Mouse (Mus musculus) midbrain, embryonic 16.5 days (tissue): ENCODE results near the gene Ttll6. TPM values are rescaled to one million over a fixed set of nuclear protein-coding genes. Genes with fewer than 3 reads are reported as not detected.
"Not testable (repeated sequence)": the region's sequence is repeated elsewhere in the genome, so short reads cannot be mapped to it uniquely, and the experiment has no call there.

ENCODE experiments used
- ATAC-seq: fragments of 200-750 bp; cut with Nextera tagmentation; 2 replicates; pipeline ENCODE4 v1.8.0; 2017; ENCODE audit warnings: moderate TSS enrichment
- H3K27ac ChIP-seq: fragments of 300-500 bp; sonication (generic); 2 replicates; pipeline ENCODE4 v1.5.1; 2014; ENCODE audit warnings: mild to moderate bottlenecking, low read length, mixed read lengths
- H3K27me3 ChIP-seq: fragments of 300-500 bp; sonication (generic); 2 replicates; pipeline ENCODE4 v1.6.1; 2014; ENCODE audit warnings: low read depth, low read length, mixed read lengths; ENCODE audit not compliant: control insufficient read depth, insufficient read depth
- H3K36me3 ChIP-seq: fragments of 300-500 bp; sonication (generic); 2 replicates; pipeline ENCODE4 v1.6.1; 2014; ENCODE audit warnings: mild to moderate bottlenecking, low read length, moderate library complexity, mixed read lengths; ENCODE audit not compliant: control insufficient read depth, insufficient read depth
- H3K4me1 ChIP-seq: fragments of 300-500 bp; sonication (generic); 2 replicates; pipeline ENCODE4 v1.6.1; 2014; ENCODE audit warnings: mild to moderate bottlenecking, low read length, mixed read lengths; ENCODE audit not compliant: control insufficient read depth, insufficient read depth
- H3K4me2 ChIP-seq: fragments of 300-500 bp; sonication (generic); 2 replicates; pipeline ENCODE4 v1.6.1; 2014; ENCODE audit warnings: mild to moderate bottlenecking, low read length, mixed read lengths
- H3K4me3 ChIP-seq: fragments of 300-500 bp; sonication (generic); 2 replicates; pipeline ENCODE4 v1.5.1; 2014; ENCODE audit warnings: low read depth, mild to moderate bottlenecking, low read length, moderate library complexity, mixed read lengths
- H3K9ac ChIP-seq: fragments of 300-500 bp; sonication (generic); 2 replicates; pipeline ENCODE4 v1.6.1; 2014; ENCODE audit warnings: low read depth, low read length, mixed read lengths
- H3K9me3 ChIP-seq: fragments of 300-500 bp; sonication (generic); replicated peaks from 2 replicates; pipeline ENCODE4 v1.6.1; 2014; ENCODE audit warnings: mild to moderate bottlenecking, low read length, mixed read lengths; ENCODE audit not compliant: control insufficient read depth, poor library complexity, severe bottlenecking
- WGBS: fragments of 180-500 bp; shearing (Covaris S2); extraction: QIAGEN DNeasy Blood & Tissue Kit; methylation state at CpG from one replicate; pipeline ENCODE4 v1.1.7; 2014; 5-methylcytosine and 5-hydroxymethylcytosine counted together
- polyA plus RNA-seq: library from polyadenylated mRNA; unstranded; fragments of >200 nt; fragmentation: Nextera tagmentation; extraction: Ambion mirVana; gene quantifications from 2 replicates; pipeline ENCODE4 v1.2.1, GENCODE M21; 2015

Gene Ttll6
- 0.31 and 0.35 TPM in 2 replicates for polyA plus RNA-seq

DNA sequence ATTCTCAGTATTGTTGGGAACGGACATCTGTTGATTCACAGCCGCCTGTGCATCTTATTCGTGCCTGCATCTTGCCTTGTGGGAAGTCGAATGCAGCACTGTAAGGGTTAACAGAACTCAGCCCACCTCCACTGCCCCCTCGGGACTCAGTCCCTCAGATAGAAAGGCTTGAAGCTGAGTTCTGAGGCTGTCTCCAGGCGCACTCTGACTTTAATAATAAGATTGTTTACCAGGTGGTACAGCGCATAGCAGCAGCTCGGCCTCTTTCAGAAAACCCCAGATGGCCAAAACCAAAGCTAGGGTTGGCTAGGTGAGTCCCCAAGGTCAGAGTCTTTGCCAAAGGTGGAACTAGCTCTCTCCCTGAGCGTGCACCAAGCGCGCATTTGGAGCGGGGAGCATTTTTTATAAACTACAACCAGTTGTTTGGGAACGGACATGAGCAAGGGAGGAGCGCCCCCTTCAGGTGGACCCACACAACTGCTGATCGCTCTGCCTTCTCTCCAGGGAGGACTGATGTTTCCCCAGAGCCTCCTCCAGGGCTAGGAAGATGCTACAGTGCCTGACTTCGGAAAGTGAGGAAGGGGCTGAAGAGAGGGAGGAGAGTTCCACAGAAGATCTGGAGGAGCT lies at the start of gene Ttll6:
Gene Ttll6, plus strand, starts transcription at position 548 of the 627 bp plus-strand sequence.
- H3K27ac ChIP-seq = no peak within 1 kb of the TSS
- no peaks in the 10 kb centered on the region for H3K36me3 ChIP-seq
- H3K4me1 ChIP-seq = 0 out of 2 replicates have a peak, but pooled peaks cover 2% of the 10 kb centered on the region
- H3K9me3 ChIP-seq = no peaks in the 10 kb centered on the region
- no peak within 1 kb of the TSS for H3K9ac ChIP-seq
- WGBS = 14% methylated on average over 16 of the region's 16 CpGs
- H3K27me3 ChIP-seq = 0 out of 2 replicates have a peak, but pooled peaks cover 3% of the 10 kb centered on the region
- H3K4me2 ChIP-seq = peak within 1 kb of the TSS; percentile 10; the same call in 1 of the 2 replicates
- ATAC-seq = no peak
- H3K4me3 ChIP-seq = no peak within 1 kb of the TSS

DNA sequence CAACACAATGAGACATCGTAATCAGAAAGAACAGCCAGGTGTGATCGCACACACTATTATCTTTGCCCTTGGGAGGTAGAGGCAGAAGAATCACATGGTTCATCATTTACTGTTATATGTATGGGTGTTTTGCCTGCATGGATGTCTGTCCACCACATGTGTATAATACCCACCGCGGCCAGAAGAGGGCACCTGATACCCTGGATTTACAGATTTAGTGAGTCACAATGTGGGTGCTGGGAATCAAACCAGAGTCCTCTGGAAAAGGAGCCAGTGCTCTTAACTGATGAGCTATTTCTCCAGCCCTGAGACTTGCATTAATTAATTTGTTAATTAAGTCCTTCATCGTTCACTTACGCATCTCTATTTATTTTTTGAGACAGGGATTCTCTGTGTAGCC lies 45.6 kb upstream of the Ttll6 start:
- no peaks in the 10 kb centered on the region; the same call in 1 of the 2 replicates for H3K9me3 ChIP-seq
- no peak overlapping the region for H3K27ac ChIP-seq
- no peak for ATAC-seq
- H3K27me3 ChIP-seq = no peaks in the 10 kb centered on the region
- H3K4me3 ChIP-seq = no peak overlapping the region
- no peaks in the 10 kb centered on the region for H3K4me1 ChIP-seq
- H3K9ac ChIP-seq = no peak overlapping the region
- H3K4me2 ChIP-seq = no peak overlapping the region
- 93% methylated on average over 6 of the region's 6 CpGs for WGBS
- no peaks in the 10 kb centered on the region for H3K36me3 ChIP-seq

DNA sequence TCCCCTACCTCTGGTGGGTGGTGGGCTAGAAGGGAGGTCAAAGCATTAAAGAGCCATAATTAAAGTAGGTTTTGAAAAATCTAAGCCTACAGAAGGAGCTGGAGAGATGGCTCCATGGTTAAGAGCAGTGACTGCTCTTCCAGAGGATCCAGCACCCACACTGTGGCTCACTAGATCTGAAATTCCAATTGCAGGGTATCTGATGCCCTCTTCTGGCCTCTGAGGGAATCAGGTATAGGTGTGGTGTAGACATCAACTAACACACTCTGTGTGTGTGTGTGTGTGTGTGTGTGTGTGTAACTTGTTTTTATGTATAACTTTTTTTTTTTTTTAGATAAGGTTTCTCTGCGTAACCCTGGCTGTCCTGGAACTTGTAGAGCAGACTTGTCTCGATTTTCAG lies 42.5 kb upstream of the Ttll6 start:
- no peaks in the 10 kb centered on the region; the same call in 1 of the 2 replicates for H3K9me3 ChIP-seq
- H3K36me3 ChIP-seq = no peaks in the 10 kb centered on the region
- H3K4me3 ChIP-seq = no peak overlapping the region
- no peak for ATAC-seq
- H3K4me2 ChIP-seq = no peak overlapping the region
- H3K27me3 ChIP-seq = no peaks in the 10 kb centered on the region
- H3K9ac ChIP-seq = no peak overlapping the region
- H3K27ac ChIP-seq = no peak overlapping the region
- 75% methylated on average over 2 of the region's 2 CpGs for WGBS
- no peaks in the 10 kb centered on the region for H3K4me1 ChIP-seq

DNA sequence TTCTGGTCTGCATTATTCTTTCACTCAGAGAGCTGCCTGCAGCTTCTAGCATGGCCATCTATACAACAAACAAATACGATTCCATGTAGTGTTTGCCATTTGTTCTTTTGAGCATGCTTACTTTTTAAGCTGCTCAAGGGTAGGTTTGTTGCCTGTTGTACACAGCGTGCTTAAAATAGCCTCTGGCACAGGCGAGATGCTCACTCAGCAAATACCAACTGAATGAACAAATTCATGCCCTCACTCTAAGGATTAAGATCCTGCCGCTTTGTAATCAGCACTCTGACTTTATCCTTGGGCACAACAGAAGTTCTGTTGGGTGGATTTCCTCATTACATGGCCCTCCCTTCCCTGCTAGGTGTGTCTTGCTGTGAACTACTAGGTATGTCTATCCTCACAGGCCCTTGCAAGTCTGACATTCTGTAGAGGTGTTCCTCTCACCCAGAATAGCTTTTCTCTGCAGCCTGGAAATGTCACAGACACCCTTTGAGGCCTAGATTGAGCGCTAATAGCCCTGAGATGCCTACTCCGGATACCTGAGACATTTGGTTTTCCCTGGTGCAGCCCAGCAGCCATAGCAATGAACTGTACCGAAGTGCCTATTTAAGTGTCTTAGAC lies 40.8 kb upstream of the Ttll6 start:
- no peak overlapping the region for H3K27ac ChIP-seq
- H3K36me3 ChIP-seq = no peaks in the 10 kb centered on the region
- H3K9me3 ChIP-seq = no peaks in the 10 kb centered on the region; the same call in 1 of the 2 replicates
- 40% methylated on average over 7 of the region's 7 CpGs for WGBS
- H3K4me1 ChIP-seq = no peaks in the 10 kb centered on the region
- H3K9ac ChIP-seq = no peak overlapping the region
- H3K27me3 ChIP-seq = no peaks in the 10 kb centered on the region
- ATAC-seq = no peak
- no peak overlapping the region for H3K4me2 ChIP-seq
- no peak overlapping the region for H3K4me3 ChIP-seq

DNA sequence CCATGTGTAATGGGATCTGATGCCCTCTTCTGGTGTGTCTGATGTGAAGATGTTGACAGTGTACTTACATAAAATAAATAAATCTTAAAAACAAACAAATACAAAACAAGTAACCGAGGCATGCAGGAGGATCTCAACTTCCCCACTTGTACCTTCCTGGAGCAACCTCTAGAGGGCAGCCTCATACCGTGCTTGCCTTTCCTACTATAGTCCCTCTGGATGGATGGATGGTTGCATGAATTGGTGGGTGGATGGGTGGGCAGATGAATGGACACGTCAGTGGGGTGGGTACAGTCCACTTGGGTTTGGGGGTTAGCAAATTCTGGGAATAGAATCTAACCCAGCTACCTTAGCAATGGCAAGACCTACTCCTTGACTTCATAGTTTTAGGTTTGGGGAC lies 40.2 kb upstream of the Ttll6 start:
- H3K27ac ChIP-seq = no peak overlapping the region
- H3K36me3 ChIP-seq = no peaks in the 10 kb centered on the region
- H3K4me2 ChIP-seq = no peak overlapping the region
- no peak overlapping the region for H3K9ac ChIP-seq
- WGBS = 5% methylated on average over 3 of the region's 3 CpGs
- ATAC-seq = no peak
- no peaks in the 10 kb centered on the region for H3K9me3 ChIP-seq
- H3K4me1 ChIP-seq = no peaks in the 10 kb centered on the region
- H3K27me3 ChIP-seq = no peaks in the 10 kb centered on the region
- no peak overlapping the region for H3K4me3 ChIP-seq

DNA sequence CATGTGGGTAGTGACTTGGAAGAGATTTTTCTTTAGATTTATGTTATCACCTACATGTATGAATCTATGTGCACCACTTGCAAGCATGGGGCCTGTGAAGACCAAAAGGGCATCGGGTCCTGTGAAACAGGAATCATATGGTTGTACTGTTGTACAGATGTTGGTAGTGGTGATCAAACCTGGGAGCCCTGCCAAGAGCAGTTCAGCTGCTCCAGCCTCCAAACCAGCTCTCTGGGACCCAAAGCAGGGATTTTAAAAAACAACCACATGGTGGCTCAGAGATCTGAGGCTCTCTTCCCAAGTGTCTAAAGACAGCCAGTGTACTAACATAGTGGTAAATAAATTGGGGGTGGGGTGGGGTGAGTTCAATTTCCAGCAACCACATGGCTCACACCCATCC lies 25.2 kb upstream of the Ttll6 start:
- ATAC-seq = no peak
- 74% methylated on average over 1 of the region's 1 CpGs for WGBS
- H3K4me1 ChIP-seq = no peaks in the 10 kb centered on the region
- H3K4me2 ChIP-seq = no peak overlapping the region
- H3K27me3 ChIP-seq = no peaks in the 10 kb centered on the region
- no peaks in the 10 kb centered on the region for H3K9me3 ChIP-seq
- no peak overlapping the region for H3K9ac ChIP-seq
- H3K36me3 ChIP-seq = no peaks in the 10 kb centered on the region
- no peak overlapping the region for H3K4me3 ChIP-seq
- no peak overlapping the region for H3K27ac ChIP-seq

DNA sequence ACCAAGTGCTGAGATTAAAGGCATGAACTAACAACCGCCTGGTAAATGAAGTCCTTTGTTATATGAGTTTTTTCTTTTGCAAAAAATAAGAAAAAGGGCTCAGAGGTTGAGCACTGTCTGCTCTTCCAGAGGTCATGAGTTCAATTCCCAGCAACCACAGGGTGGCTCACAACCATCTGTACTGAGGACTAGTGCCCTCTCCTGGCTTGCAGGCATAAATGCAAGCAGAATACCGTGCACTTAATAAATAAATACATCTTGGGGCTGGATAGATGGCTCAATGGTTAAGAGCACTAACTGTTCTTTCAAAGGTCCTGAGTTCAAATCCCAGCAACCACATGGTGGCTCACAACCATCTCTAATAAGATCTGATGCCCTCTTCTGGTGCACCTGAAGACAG lies 22.6 kb upstream of the Ttll6 start:
- not testable (repeated sequence) for H3K36me3 ChIP-seq, H3K27me3 ChIP-seq, H3K9ac ChIP-seq, ATAC-seq, H3K4me2 ChIP-seq, H3K4me1 ChIP-seq, H3K4me3 ChIP-seq, H3K9me3 ChIP-seq, H3K27ac ChIP-seq
- WGBS = 56% methylated on average over 2 of the region's 2 CpGs

DNA sequence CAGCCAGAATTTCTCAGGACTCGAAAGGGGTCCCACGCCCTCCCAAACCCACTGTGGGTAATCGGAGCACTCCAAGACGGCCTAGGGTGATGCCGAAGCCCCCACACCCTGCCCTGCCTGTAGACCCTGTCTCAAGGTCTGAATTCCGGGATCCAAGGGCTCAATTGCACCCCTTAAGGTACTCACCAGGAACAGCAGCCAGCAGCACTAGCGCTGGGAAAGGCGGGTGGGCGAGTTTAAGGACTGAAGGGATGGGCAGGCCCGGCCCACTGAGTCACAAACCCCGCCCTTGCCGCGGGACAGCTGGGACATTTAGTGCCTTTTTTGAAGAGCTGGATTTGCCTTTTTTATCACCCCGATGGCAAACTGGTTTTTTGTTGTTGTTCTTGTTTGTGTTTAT lies 21.8 kb upstream of the Ttll6 start, which contains the start of gene Calcoco2:
Gene Calcoco2, minus strand, starts transcription at position 214 of the 400 bp plus-strand sequence.
- ATAC-seq = no peak

DNA sequence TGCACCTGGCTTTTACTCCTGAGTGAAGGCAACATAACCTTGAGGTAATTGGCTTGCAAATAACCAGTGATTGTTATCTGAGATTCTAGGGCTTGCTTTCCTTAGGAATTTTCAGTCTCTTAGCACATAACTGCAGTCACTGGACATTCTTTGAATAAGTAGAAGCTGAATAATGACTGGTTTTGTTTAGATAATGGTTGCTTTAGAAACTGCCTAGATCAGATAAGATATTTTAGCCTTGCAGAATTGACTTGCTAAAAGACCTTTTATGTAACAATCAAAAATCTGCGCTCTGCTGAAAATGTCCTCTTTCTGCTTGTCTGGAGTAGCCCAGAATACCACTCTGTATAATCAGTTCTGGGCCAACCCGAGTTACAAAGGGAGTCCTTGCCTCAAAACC lies 19.5 kb upstream of the Ttll6 start:
- Histone ChIP-seq H3K36me3 (no peaks in the 10 kb centered on the region), H3K27me3 (no peaks in the 10 kb centered on the region), H3K9ac (no peak overlapping the region), H3K4me3 (no peak overlapping the region), H3K4me2 (no peak overlapping the region), H3K27ac (no peak overlapping the region), H3K4me1 (no peaks in the 10 kb centered on the region), H3K9me3 (no peaks in the 10 kb centered on the region)
- WGBS = 70% methylated on average over 2 of the region's 2 CpGs
- ATAC-seq = no peak

More for the DNA sequence above, 21.8 kb upstream of the Ttll6 start, which contains the start of gene Calcoco2:
- Histone ChIP-seq H3K27ac (no peak within 1 kb of the TSS), H3K4me2 (no peak within 1 kb of the TSS), H3K4me3 (no peak within 1 kb of the TSS), H3K9ac (no peak within 1 kb of the TSS), H3K36me3 (no peaks in the 10 kb centered on the region), H3K4me1 (no peaks in the 10 kb centered on the region), H3K9me3 (no peaks in the 10 kb centered on the region), H3K27me3 (no peaks in the 10 kb centered on the region)
- 46% methylated on average over 14 of the region's 14 CpGs for WGBS
